Mouse (Mus musculus): Measurements from ENCODE around the gene Hoxa10. TPM values are rescaled to one million over a fixed set of nuclear protein-coding genes. Genes with fewer than 3 reads are reported as not detected.

Gene Hoxa10
- polyA plus RNA-seq, 1 experiment, result 15.8 TPM

GRCm38 (mm10) chr6:52245040-52245756 is 4.5 kb upstream of the Hoxa10 start:
- H3K79me2 ChIP-seq (ENCODE audit: control insufficient read depth, insufficient read depth), result peaks cover 40% of the 10 kb centered on the region
- TF ChIP-seq POLR2A (IDR thresholded peaks at IDR 0.05; ENCODE audit: insufficient read length, low read depth) (peak; percentile 43), TCF12 (IDR thresholded peaks at IDR 0.05; ENCODE audit: insufficient read depth, poor library complexity, severe bottlenecking) (no peak), POLR2AphosphoS2 (IDR thresholded peaks at IDR 0.05; ENCODE audit: insufficient read length, low read depth) (no peak), MYOG (IDR thresholded peaks at IDR 0.05; ENCODE audit: control insufficient read depth in 1 of 3, insufficient read depth in 1 of 3, insufficient read length in 2 of 3, low read depth in 2 of 3) (peak in 2 of 3 experiments; percentile 8 to 50)
- H3K4me2 ChIP-seq (ENCODE audit: low read depth), result peak overlapping the region; percentile 90
- no peaks in the 10 kb centered on the region for H3K36me3 ChIP-seq (ENCODE audit: control insufficient read depth, insufficient read depth)
- H3ac ChIP-seq (ENCODE audit: control insufficient read depth, insufficient read length), result peak overlapping the region; percentile 73
- peak overlapping the region; percentile 90 for H3K4me3 ChIP-seq
- H3K27me3 ChIP-seq (ENCODE audit: control insufficient read depth, insufficient read depth, insufficient read length), result no peaks in the 10 kb centered on the region

GRCm38 (mm10) chr6:52244471-52245039 is 3.9 kb upstream of the Hoxa10 start:
- H3K4me3 ChIP-seq, result peak overlapping the region; percentile 90
- H3K27me3 ChIP-seq (ENCODE audit: control insufficient read depth, insufficient read depth, insufficient read length), result no peaks in the 10 kb centered on the region
- TF ChIP-seq TCF3 (IDR thresholded peaks at IDR 0.05; ENCODE audit: insufficient read length, low read depth) (no peak), SRF (IDR thresholded peaks at IDR 0.05; ENCODE audit: control insufficient read depth, insufficient read length, low read depth) (no peak), POLR2A (IDR thresholded peaks at IDR 0.05; ENCODE audit: insufficient read length, low read depth) (peak; percentile 7), CEBPB (IDR thresholded peaks at IDR 0.05; ENCODE audit: insufficient read depth, poor library complexity, severe bottlenecking) (no peak), TCF12 (IDR thresholded peaks at IDR 0.05; ENCODE audit: insufficient read depth, poor library complexity, severe bottlenecking) (no peak), USF1 (IDR thresholded peaks at IDR 0.05; ENCODE audit: low read depth) (peak; percentile 40)

GRCm38 (mm10) chr6:52243681-52244121 is 3.0 kb upstream of the Hoxa10 start:
- peak overlapping the region; percentile 90 for H3K4me3 ChIP-seq
- peak overlapping the region; percentile 86 for H3K4me2 ChIP-seq (ENCODE audit: low read depth)
- H3K79me2 ChIP-seq (ENCODE audit: control insufficient read depth, insufficient read depth), result peaks cover 52% of the 10 kb centered on the region
- no peaks in the 10 kb centered on the region for H3K27me3 ChIP-seq (ENCODE audit: control insufficient read depth, insufficient read depth, insufficient read length)
- peak overlapping the region; percentile 73 for H3ac ChIP-seq (ENCODE audit: control insufficient read depth, insufficient read length)
- TF ChIP-seq MYOD1 (IDR thresholded peaks at IDR 0.05; ENCODE audit: control insufficient read depth in 1 of 3, insufficient read length in 2 of 3, low read depth in 2 of 3) (no peak), POLR2AphosphoS2 (IDR thresholded peaks at IDR 0.05; ENCODE audit: insufficient read length, low read depth) (no peak), POLR2A (IDR thresholded peaks at IDR 0.05; ENCODE audit: insufficient read length, low read depth) (no peak), REST (IDR thresholded peaks at IDR 0.05; ENCODE audit: insufficient read depth, insufficient read length) (no peak), MAX (IDR thresholded peaks at IDR 0.05; ENCODE audit: low read depth) (no peak), MYOG (IDR thresholded peaks at IDR 0.05; ENCODE audit: control insufficient read depth in 1 of 3, insufficient read depth in 1 of 3, insufficient read length in 2 of 3, low read depth in 2 of 3) (no peak), USF1 (IDR thresholded peaks at IDR 0.05; ENCODE audit: low read depth) (no peak), TCF3 (IDR thresholded peaks at IDR 0.05; ENCODE audit: insufficient read length, low read depth) (no peak), SRF (IDR thresholded peaks at IDR 0.05; ENCODE audit: control insufficient read depth, insufficient read length, low read depth) (no peak), E2F4 (IDR thresholded peaks at IDR 0.05; ENCODE audit: insufficient read depth) (no peak), CEBPB (IDR thresholded peaks at IDR 0.05; ENCODE audit: insufficient read depth, poor library complexity, severe bottlenecking) (no peak)
- no peaks in the 10 kb centered on the region for H3K36me3 ChIP-seq (ENCODE audit: control insufficient read depth, insufficient read depth)

More at GRCm38 (mm10) chr6:52244471-52245039, 3.9 kb upstream of the Hoxa10 start:
- Histone ChIP-seq H3K4me2 (ENCODE audit: low read depth) (peak overlapping the region; percentile 86), H3K36me3 (ENCODE audit: control insufficient read depth, insufficient read depth) (no peaks in the 10 kb centered on the region), H3ac (ENCODE audit: control insufficient read depth, insufficient read length) (peak overlapping the region; percentile 73), H3K79me2 (ENCODE audit: control insufficient read depth, insufficient read depth) (peaks cover 43% of the 10 kb centered on the region)

- Histone ChIP-seq H3K4me3 (peak overlapping the region; percentile 90), H3K27me3 (ENCODE audit: control insufficient read depth, insufficient read depth, insufficient read length) (no peaks in the 10 kb centered on the region)
- TF ChIP-seq SRF (IDR thresholded peaks at IDR 0.05; ENCODE audit: control insufficient read depth, insufficient read length, low read depth) (no peak), E2F4 (IDR thresholded peaks at IDR 0.05; ENCODE audit: insufficient read depth) (no peak)
Observed at GRCm38 (mm10) chr6:52242801-52243332, 2.2 kb upstream of the Hoxa10 start.

DNA sequence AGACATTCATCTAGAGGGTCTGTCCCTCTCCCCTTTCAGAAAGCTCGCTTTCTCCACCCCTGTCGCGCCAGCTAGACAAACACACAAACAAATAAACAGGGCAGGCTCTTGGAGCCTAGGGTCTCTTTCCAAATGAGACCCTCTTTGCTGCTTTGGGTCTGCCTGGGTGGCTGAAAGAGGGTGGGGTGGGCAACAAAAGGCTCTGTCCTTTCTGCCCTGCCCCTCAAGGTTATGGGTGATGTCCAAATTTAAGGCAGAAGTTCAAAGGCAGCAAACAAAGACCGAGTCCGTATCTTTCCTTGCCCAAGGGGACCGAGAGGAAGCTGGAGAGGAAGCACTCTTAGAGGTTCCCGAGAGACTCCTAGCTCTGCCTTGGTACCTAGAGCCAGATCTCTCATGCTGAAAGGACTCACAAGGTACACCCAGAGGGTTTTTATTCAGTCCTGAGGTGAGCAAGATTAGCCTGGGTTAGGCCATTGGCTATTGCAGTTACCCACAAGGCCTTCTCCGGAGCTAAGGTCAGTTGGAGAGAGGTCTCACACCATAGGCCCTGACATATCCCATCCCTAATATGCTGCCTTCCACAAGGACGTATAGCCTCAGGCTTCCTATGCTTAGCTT is 457 bp upstream of the Hoxa10 start:
- Histone ChIP-seq H3K27me3 (ENCODE audit: control insufficient read depth, insufficient read depth, insufficient read length) (no peaks in the 10 kb centered on the region), H3K79me2 (ENCODE audit: control insufficient read depth, insufficient read depth) (peaks cover 59% of the 10 kb centered on the region), H3K4me2 (ENCODE audit: low read depth) (peak overlapping the region; percentile 76), H3K36me3 (ENCODE audit: control insufficient read depth, insufficient read depth) (no peaks in the 10 kb centered on the region), H3K4me3 (peak overlapping the region; percentile 86), H3ac (ENCODE audit: control insufficient read depth, insufficient read length) (no peak overlapping the region)
- TF ChIP-seq POLR2AphosphoS2 (IDR thresholded peaks at IDR 0.05; ENCODE audit: insufficient read length, low read depth), result peak; percentile 31
- TF ChIP-seq MAX (IDR thresholded peaks at IDR 0.05; ENCODE audit: low read depth), result no peak

More at GRCm38 (mm10) chr6:52242801-52243332, 2.2 kb upstream of the Hoxa10 start:
- H3K79me2 ChIP-seq (ENCODE audit: control insufficient read depth, insufficient read depth), result peaks cover 56% of the 10 kb centered on the region
- H3K4me2 ChIP-seq (ENCODE audit: low read depth), result peak overlapping the region; percentile 86
- H3K36me3 ChIP-seq (ENCODE audit: control insufficient read depth, insufficient read depth), result no peaks in the 10 kb centered on the region
- H3ac ChIP-seq (ENCODE audit: control insufficient read depth, insufficient read length), result no peak overlapping the region
